Mouse (Mus musculus) forebrain, embryonic 11.5 days (tissue): ENCODE measurements around the gene Clcn2. TPM values are rescaled to one million over a fixed set of nuclear protein-coding genes. Genes with fewer than 3 reads are reported as not detected.

ENCODE experiments used
- ATAC-seq: fragments of 200-750 bp; cut with Nextera tagmentation; replicated peaks from 2 replicates; pipeline ENCODE4 v1.8.0; 2017; ENCODE audit warnings: moderate TSS enrichment; ENCODE audit not compliant: low FRiP score
- DNase-seq: peaks from one replicate; pipeline ENCODE4 v3.0.0-alpha.2; 2017; ENCODE audit warnings: low spot score
- H3K27ac ChIP-seq: fragments of 300-500 bp; sonication (generic); 2 replicates; pipeline ENCODE4 v1.5.1; 2014; ENCODE audit warnings: low read depth, low read length
- H3K27me3 ChIP-seq: fragments of 300-500 bp; sonication (generic); 2 replicates; pipeline ENCODE4 v1.6.1; 2014; ENCODE audit warnings: mild to moderate bottlenecking, low read length, mixed read lengths; ENCODE audit not compliant: control insufficient read depth, insufficient read depth
- H3K36me3 ChIP-seq: fragments of 300-500 bp; sonication (generic); 2 replicates; pipeline ENCODE4 v1.6.1; 2014; ENCODE audit warnings: mild to moderate bottlenecking, low read length, moderate library complexity, mixed read lengths; ENCODE audit not compliant: control insufficient read depth, insufficient read depth
- H3K4me1 ChIP-seq: fragments of 300-500 bp; sonication (generic); replicated peaks from 2 replicates; pipeline ENCODE4 v1.6.1; 2014; ENCODE audit warnings: low read length, mixed read lengths; ENCODE audit not compliant: control insufficient read depth, insufficient read depth
- H3K4me2 ChIP-seq: fragments of 300-500 bp; sonication (generic); 2 replicates; pipeline ENCODE4 v1.6.1; 2014; ENCODE audit warnings: low read depth, mild to moderate bottlenecking, low read length, moderate library complexity, mixed read lengths; ENCODE audit not compliant: severe bottlenecking
- H3K4me3 ChIP-seq: fragments of 300-500 bp; sonication (generic); 2 replicates; pipeline ENCODE4 v1.5.1; 2014; ENCODE audit warnings: low read depth, low read length
- H3K9ac ChIP-seq: fragments of 300-500 bp; sonication (generic); 2 replicates; pipeline ENCODE4 v1.6.1; 2014; ENCODE audit warnings: low read length
- H3K9me3 ChIP-seq: fragments of 300-500 bp; sonication (generic); 2 replicates; pipeline ENCODE4 v1.6.1; 2016; ENCODE audit warnings: low read length, mixed read lengths; ENCODE audit not compliant: control insufficient read depth
- WGBS: fragments of 180-500 bp; shearing (Covaris S2); extraction: QIAGEN DNeasy Blood & Tissue Kit; methylation state at CpG from one replicate; pipeline ENCODE4 v1.1.7; 2014; 5-methylcytosine and 5-hydroxymethylcytosine counted together
- polyA plus RNA-seq: library from polyadenylated mRNA; unstranded; fragments of >200 nt; fragmentation: Nextera tagmentation; extraction: Ambion mirVana; gene quantifications from 2 replicates; pipeline ENCODE4 v1.2.1, GENCODE M21; 2014

Clcn2 gene
- polyA plus RNA-seq, 1 experiment from 2014 or later = 16.5 TPM

GRCm38 (mm10) chr16:20701729-20702521, 15.6 kb downstream of the Clcn2 start:
- no peaks in the 10 kb centered on the region; the same call in 1 of the 2 replicates for H3K36me3 ChIP-seq
- 0 out of 2 replicates have a peak overlapping the region, but pooled peaks have one; percentile 3 for H3K4me3 ChIP-seq
- 13% methylated on average over 12 of the region's 12 CpGs for WGBS
- no peaks in the 10 kb centered on the region for H3K27me3 ChIP-seq
- no peaks in the 10 kb centered on the region for H3K9me3 ChIP-seq
- H3K4me1 ChIP-seq = peaks cover 17% of the 10 kb centered on the region
- H3K9ac ChIP-seq = peak overlapping the region; percentile 42
- H3K27ac ChIP-seq = peak overlapping the region; percentile 62
- H3K4me2 ChIP-seq = peak overlapping the region; percentile 11; the same call in 1 of the 2 replicates
- peak; percentile 67 for DNase-seq
- peak; percentile 42 for ATAC-seq

GRCm38 (mm10) chr16:20701316-20701715, 16.2 kb downstream of the Clcn2 start:
- Histone ChIP-seq H3K4me1 (peaks cover 20% of the 10 kb centered on the region), H3K4me2 (no peak overlapping the region), H3K9ac (peak overlapping the region; percentile 42), H3K27me3 (no peaks in the 10 kb centered on the region), H3K27ac (peak overlapping the region; percentile 62), H3K36me3 (no peaks in the 10 kb centered on the region; the same call in 1 of the 2 replicates), H3K9me3 (no peaks in the 10 kb centered on the region), H3K4me3 (0 out of 2 replicates have a peak overlapping the region, but pooled peaks have one; percentile 3)
- no peak for DNase-seq
- 0 out of 2 replicates have a peak, but pooled peaks have one; percentile 34 for ATAC-seq
- WGBS = 46% methylated on average over 7 of the region's 7 CpGs

GRCm38 (mm10) chr16:20700036-20700435, 17.5 kb downstream of the Clcn2 start:
- no peak overlapping the region for H3K4me2 ChIP-seq
- ATAC-seq (no peak), DNase-seq (no peak)
- peaks cover 26% of the 10 kb centered on the region for H3K4me1 ChIP-seq
- 31% methylated on average over 5 of the region's 5 CpGs for WGBS
- no peaks in the 10 kb centered on the region for H3K9me3 ChIP-seq
- no peak overlapping the region for H3K9ac ChIP-seq
- no peak overlapping the region for H3K4me3 ChIP-seq
- H3K36me3 ChIP-seq = no peaks in the 10 kb centered on the region; the same call in 1 of the 2 replicates
- no peak overlapping the region for H3K27ac ChIP-seq
- no peaks in the 10 kb centered on the region for H3K27me3 ChIP-seq

GRCm38 (mm10) chr16:20699266-20699665, 18.3 kb downstream of the Clcn2 start:
- Histone ChIP-seq H3K9ac (no peak overlapping the region), H3K9me3 (no peaks in the 10 kb centered on the region), H3K27me3 (no peaks in the 10 kb centered on the region), H3K4me2 (no peak overlapping the region), H3K36me3 (no peaks in the 10 kb centered on the region; the same call in 1 of the 2 replicates), H3K4me1 (peaks cover 25% of the 10 kb centered on the region), H3K27ac (no peak overlapping the region), H3K4me3 (no peak overlapping the region)
- DNase-seq (no peak), ATAC-seq (no peak)
- WGBS = 78% methylated on average over 5 of the region's 5 CpGs

GRCm38 (mm10) chr16:20695622-20696323, 21.8 kb downstream of the Clcn2 start:
- peak overlapping the region; percentile 35 for H3K4me3 ChIP-seq
- no peaks in the 10 kb centered on the region for H3K9me3 ChIP-seq
- H3K4me2 ChIP-seq = peak overlapping the region; percentile 69
- peaks cover 5% of the 10 kb centered on the region for H3K36me3 ChIP-seq
- peaks cover 21% of the 10 kb centered on the region for H3K4me1 ChIP-seq
- ATAC-seq (peak; percentile 83), DNase-seq (peak; percentile 95)
- H3K27me3 ChIP-seq = no peaks in the 10 kb centered on the region
- H3K9ac ChIP-seq = peak overlapping the region; percentile 63
- H3K27ac ChIP-seq = peak overlapping the region; percentile 58
- 3% methylated on average over 46 of the region's 46 CpGs for WGBS

- H3K4me2 ChIP-seq = no peak overlapping the region
- H3K4me1 ChIP-seq = peaks cover 21% of the 10 kb centered on the region
- no peak overlapping the region for H3K27ac ChIP-seq
- WGBS = 86% methylated on average over 8 of the region's 8 CpGs
- peaks cover 6% of the 10 kb centered on the region for H3K36me3 ChIP-seq
- DNase-seq = no peak
- H3K27me3 ChIP-seq = no peaks in the 10 kb centered on the region
- ATAC-seq = no peak
- H3K4me3 ChIP-seq = no peak overlapping the region
- H3K9ac ChIP-seq = no peak overlapping the region
- no peaks in the 10 kb centered on the region for H3K9me3 ChIP-seq
Measured at GRCm38 (mm10) chr16:20694781-20695180, 22.8 kb downstream of the Clcn2 start.

GRCm38 (mm10) chr16:20693111-20693701, 24.3 kb downstream of the Clcn2 start, which contains the start of gene Fam131a:
Gene Fam131a, plus strand, starts transcription at chr16:20693241.
- Histone ChIP-seq H3K9ac (peak within 1 kb of the TSS; percentile 74), H3K9me3 (no peaks in the 10 kb centered on the region), H3K4me1 (peaks cover 21% of the 10 kb centered on the region), H3K4me3 (peak within 1 kb of the TSS; percentile 54), H3K27ac (peak within 1 kb of the TSS; percentile 66), H3K36me3 (peaks cover 20% of the 10 kb centered on the region), H3K4me2 (peak within 1 kb of the TSS; percentile 78), H3K27me3 (no peaks in the 10 kb centered on the region)
- under 1% methylated on average over 35 of the region's 37 CpGs for WGBS
- DNase-seq = peak; percentile 97
- peak; percentile 91 for ATAC-seq

GRCm38 (mm10) chr16:20692241-20692965, 25.1 kb downstream of the Clcn2 start:
- no peak overlapping the region for H3K27ac ChIP-seq
- no peaks in the 10 kb centered on the region for H3K27me3 ChIP-seq
- ATAC-seq (no peak), DNase-seq (no peak)
- H3K9ac ChIP-seq = no peak overlapping the region
- no peak overlapping the region; the same call in 1 of the 2 replicates for H3K4me2 ChIP-seq
- WGBS = 43% methylated on average over 16 of the region's 16 CpGs
- H3K4me3 ChIP-seq = peak overlapping the region; percentile 54; the same call in 1 of the 2 replicates
- H3K4me1 ChIP-seq = peaks cover 21% of the 10 kb centered on the region
- H3K9me3 ChIP-seq = no peaks in the 10 kb centered on the region
- H3K36me3 ChIP-seq = peaks cover 20% of the 10 kb centered on the region
